Mouse (Mus musculus) lung, postnatal 4 days (tissue): ENCODE results near the gene Gabrb1.

Experiments used
- DNase-seq, 2 experiments: peaks; one replicate each; pipeline ENCODE4 v3.0.0; 2021

Gabrb1 gene

DNA sequence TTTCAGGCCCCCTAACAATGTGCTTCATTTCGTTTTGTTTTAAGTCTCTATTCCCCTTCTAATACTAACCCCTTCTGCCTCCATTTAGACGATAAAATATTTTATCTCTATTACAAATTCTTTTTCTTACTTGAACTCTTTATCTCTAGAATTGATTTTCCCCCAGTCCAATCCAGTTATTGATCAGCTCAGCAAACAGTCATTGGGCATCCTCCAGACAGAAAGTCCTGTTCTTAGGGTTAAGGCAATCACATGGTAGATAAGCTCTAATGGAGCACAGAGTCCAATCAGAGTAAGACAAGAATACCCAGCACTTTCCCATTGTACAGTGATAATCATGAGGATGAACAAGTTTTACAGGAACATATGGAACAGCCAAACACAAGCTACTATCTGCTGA is 172.4 kb downstream of the Gabrb1 start:
- no peak for DNase-seq

DNA sequence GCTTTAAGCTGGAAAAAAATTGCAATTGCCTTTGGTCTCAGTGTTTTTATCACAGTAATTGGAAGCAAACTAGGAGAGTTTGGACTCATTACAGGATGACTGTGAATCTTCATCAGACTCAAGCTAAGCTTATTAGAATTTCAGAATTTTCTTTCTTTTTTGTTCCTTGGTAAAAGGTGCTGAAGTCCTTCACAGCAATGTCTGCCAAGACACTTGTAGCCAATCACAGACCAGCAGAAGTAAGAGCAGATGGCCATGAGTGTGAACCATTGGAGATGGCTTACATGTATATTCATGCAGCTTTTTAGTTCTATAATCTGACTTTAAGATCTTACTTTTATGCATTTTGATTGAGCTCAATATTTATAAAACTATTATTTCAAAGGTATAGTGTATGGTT is 184.3 kb downstream of the Gabrb1 start:
- no peak for DNase-seq

DNA sequence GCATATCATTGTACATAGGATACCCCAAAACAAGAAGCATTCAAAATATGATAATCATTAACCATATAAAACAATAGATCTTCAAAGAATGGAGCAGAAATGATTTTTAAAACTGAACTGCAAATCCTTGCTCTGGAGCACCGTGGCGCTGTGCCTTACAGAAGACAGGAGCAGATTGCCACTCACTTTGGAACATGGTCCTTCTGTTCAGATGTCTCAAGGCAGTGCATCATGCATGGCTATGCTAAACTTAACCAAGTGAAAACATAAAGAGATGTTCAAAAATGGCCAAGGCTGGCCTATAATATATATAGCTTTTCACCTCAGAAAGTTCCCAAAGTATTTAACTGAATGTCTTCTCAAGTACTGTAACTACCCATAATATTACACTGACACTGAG is 240.3 kb downstream of the Gabrb1 start:
- no peak for DNase-seq

DNA sequence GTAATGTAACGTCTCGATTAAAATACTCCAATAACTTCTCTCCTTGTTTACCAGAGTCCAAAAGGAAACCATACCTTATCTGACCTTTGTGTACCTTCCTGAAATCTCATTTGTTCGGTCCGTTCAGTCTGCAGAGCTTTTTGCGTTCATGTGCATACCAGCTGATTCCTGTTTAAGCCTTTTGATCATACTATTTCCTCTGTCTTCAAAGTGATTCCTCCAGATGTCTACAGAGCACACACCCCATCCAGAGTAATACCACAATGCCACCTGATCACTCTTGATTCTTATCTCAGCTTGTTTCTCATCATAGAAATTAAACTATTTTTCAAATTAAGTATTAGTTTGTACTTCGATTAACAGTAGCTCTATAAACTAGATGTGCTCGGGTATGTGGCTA is 245.5 kb downstream of the Gabrb1 start:
- DNase-seq: no peak

DNA sequence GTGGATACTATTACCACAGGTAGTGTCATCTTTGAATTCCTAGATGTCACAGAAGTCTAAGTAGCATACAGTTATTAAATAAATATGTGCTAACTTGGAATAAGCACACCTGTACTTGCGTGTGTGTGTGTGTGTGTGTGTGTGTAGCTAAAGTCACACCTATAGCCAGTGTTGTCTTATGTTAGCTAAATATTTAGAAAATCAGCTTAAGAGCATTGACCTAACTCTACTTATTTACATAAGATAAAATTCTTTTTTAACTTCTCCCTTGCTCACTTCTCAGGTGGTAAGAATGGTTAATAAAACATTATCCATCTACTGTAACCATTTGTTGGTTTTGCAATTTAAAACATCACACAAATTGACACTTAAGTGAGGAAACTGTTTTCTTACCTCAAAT is 256.1 kb downstream of the Gabrb1 start:
- no peak for DNase-seq

DNA sequence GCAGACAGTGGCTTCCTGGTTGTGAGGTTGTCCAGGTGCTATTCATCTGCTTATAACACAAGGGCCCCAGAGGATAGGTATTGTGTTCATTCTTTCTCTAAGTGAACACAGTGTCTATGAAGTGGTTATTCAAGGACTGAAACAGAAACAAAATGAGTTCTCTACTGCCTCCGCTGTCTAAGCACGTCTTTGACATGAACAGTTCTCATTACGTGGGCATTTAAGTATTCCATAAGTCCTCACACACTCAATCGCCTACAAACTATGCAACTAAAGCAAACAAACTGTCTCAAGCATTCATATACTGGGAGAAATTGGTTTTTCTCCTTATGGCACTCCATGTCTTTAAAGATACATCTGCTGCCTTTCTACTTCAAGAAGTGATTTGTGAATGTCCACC is 257.8 kb downstream of the Gabrb1 start:
- DNase-seq: no peak

DNA sequence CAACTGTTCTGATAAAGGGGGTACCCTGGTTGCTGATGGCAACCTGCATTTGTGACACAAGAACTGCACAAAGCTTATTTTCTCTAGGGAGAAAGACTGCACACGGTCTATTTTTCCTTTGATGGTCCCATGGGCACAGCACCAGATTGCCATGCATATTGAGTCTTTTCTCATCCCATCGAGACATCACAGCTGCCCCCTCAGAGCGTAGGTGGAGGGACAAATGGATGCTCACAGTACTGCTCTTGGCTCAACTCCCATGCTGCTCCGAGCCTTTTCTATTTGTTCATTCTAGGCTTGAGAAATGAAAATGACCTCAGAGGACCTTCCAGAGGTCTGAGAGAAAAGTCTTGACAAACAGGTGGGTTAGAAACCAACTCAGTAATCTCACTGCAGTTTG is 259.3 kb downstream of the Gabrb1 start:
- no peak for DNase-seq

DNA sequence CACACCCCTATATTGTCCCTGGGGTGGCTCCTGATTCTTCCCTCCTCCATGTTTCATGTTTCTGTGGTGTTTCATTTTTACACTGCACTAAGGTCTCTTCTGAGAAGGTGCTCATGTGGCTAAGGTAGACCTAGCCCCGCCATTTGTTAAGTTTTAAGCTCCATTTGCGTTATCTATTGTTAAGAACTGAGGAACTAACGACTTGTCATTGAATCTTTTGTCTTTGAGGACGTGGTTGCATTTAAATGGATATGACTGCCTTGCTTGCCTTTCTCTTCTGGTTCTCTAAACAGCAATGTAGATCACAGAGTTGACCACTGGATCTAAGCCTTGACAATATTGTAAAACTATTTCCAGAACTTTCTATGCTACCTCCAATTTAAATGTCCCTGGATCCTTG is 265.7 kb downstream of the Gabrb1 start:
- no peak for DNase-seq

DNA sequence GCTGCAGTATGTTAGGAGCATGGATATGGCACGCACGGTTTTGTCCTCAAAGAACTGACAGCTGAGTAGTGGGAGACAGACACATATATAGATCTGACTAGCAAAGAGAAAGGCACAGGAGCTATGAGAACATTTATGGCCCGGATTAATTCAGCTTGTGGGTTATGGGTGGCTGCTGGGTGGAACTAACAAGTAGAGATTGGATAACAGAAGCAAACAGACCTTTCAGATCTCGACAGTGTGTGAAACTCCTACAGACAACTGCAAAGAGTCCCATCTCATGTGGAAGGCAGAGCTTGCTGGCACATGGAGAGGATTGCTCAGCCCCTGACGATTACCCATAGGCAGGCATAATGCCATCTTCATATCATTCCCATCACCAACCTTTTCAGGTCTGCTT is 268.4 kb downstream of the Gabrb1 start:
- DNase-seq: no peak

DNA sequence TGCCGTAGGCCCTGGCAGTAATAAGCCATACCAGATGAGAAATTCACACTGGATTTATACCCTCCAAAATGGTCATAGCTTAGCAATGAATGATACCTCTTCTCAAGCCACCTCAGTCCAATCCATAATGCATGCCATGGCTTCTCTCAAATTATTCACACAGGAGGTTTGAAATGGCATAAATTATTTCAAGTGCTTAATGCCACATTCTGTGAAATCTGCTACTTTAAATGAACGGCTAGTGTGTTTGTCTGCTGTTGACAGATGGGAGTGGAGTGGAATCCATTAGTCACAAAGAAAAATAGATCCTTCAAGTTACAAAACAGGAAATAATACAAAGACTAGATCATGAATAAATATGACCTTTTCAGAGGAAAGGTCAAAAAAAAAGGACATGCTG is 272.1 kb downstream of the Gabrb1 start:
- DNase-seq: no peak

DNA sequence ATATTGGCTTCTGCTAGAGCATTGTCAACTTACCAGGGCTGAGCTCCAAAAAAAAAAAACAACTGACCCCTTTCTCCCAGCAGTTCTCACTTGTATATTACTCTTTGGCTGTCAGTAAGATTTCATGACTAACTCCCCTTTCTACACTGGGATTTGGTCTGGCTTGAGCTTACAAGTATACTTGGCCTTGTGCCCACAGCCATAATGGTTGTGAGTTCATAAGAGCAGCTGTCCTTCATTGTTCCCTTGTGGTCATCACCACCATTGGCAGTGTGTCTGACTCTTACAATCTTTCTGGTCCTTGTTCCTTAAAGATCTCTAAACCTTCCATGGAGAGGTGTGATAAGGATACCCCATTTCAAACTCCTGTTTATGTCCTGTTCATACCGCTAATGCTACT is 293.5 kb downstream of the Gabrb1 start:
- no peak for DNase-seq

DNA sequence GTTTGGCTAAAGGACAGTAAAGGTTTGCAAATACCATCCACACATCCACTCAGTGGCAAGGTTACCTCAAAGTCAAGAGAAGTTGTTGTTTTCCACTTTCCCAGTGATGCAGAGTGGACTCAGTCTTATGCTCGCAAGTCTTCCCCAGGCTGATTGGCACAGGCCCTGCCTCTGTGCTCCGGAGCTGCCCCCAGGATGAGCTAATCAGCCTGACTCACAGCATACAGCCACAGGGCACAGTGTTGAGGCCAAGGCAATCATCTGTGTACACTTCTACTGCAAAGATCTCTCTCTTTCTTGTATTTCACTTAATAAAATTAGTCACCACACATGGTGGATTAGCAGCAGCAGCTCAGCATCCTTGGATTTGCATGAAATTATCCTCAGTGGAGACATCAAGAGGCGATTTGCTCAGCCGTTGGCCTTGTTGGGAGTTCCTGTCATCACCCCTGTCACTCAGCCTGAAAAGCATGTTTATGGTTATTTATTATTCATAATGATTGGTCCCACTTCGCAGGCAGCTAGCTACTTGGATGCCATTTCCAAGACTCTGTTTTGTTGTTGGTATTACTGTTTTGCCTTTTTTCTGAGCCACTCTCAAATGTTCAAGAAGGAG is 297.3 kb downstream of the Gabrb1 start:
- no peak for DNase-seq

DNA sequence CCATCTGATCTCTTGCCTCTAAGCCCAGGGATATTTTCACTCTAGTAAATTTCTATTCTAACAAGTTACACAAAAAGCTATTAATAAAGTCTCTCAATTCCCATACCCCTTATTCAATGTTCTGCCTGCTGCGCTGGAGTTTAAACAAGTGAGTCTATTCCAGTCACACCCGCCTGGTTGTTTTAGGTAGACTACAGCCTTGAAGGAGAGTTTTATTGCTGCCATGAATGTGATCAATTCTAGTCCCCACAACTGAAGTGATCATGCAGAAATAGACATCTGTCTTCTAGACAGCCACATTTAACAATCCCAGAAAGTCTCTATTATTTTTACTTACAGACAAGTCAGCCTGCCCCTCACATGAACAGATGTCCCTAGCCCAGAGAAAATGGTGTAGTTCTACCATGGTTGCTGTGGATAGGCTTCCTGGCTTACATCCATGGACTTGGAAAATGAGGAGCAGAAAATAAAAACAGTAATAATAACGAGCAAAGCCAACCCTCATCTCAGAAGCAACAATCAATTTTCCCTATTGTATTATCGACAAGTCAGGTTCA is 307.0 kb downstream of the Gabrb1 start:
- no peak for DNase-seq

DNA sequence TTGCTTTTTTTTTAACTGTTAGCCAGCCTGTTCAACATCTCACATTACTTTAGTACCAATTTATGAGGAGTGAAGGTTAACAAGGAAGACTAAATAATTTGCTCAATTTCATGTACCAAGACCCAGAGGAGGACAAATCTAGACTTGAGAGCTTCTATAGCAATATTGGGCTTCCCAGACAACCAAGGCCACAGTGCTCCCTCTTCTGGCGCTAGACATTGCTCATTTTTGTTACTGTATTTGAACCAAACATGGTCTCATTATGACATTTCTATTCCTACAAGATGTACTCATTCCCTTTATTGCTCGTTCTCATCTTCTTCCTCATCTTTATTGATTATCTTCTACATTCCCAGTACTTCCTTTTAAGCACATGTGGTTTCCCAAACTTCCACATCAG is 307.6 kb downstream of the Gabrb1 start:
- no peak for DNase-seq

DNA sequence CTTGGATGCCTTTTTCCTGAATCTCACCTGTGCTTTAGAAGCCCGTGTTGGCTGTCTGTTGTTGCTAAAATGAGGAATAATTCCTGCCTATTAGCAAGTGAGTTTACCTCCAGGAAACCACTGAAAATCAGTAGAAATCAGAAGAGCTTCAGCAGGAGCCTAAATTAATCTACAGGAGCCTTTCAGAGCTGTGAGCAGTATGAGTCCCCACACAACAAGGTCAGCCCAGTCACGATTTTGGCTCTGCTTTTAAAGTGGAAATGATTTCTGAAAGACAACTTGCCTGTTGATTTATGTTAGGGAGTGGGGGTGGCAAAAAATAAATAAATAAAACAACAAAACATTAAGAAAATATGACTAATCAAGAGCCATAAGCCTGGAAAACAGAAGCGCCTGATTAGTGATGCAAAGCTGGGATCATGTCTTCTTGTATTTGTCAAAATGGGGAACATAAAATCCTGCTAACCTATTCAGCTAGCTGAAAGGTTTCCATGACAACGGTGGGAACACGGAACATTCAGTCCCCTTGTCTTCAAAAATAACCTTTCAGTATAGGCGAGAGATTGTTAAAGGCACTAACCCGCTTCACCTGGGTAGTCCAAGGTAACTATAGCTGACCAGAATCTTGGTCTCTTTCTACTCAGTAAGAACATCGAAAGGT is 312.4 kb downstream of the Gabrb1 start:
- DNase-seq: no peak

DNA sequence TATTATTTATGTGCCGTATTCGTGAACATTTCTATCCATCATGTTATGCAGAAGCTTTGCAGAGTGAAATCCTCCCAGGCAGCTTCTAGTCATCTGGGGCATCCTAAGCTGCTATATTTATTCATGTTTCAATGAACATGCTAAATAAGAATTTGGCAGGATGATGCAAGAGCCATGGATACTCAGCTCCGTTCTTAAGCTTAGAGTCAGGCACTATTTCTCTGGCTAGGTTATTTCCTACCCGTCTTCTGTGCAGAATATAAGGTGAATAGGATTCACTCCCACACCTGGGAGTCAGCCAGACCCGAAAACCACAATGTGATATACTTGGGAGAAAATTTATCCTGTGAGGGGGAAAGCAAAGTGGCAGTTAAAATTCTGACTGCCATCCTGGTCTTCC is 314.9 kb downstream of the Gabrb1 start:
- DNase-seq: no peak

DNA sequence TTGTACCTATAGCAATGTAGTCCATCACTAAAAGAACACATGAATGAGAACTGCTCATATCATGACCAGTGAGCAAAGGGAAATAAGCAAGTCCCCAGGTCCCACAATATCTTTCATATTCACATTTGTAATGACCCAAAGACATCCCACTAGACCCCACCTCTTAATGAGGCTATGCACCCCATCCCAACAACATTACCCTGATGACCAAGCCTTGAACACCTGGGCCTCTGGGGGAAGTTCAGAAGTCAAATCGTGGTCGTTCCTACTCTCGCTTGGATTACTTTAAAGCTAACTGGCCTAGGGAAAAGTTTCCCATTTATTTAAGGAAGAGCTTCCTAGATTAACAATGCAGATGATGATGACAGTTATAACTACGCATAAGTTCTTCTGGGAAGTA is 318.2 kb downstream of the Gabrb1 start:
- no peak for DNase-seq

DNA sequence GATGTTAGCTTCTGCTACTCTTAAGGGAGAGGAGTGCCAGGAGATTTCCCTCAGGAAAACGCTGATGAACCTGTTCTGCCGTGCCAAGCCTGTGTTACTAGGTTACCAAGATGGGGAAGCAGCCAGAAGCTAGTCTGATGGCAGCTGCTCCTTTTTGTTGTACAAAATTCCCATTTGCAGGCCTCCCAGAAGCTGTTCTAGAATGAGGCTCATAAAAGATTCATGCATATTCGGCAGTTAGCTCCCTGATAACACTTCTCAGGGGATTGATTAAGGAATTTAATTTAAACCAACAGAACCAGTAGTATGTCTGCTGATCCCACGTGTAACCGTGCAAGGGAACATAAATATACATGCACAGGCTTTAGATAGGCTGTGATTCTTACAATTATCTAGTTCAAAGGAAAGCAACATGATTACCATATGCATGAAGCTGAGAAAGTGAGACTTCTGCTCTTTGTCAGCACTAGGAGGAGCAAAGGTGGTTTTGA is 318.7 kb downstream of the Gabrb1 start:
- no peak for DNase-seq

DNA sequence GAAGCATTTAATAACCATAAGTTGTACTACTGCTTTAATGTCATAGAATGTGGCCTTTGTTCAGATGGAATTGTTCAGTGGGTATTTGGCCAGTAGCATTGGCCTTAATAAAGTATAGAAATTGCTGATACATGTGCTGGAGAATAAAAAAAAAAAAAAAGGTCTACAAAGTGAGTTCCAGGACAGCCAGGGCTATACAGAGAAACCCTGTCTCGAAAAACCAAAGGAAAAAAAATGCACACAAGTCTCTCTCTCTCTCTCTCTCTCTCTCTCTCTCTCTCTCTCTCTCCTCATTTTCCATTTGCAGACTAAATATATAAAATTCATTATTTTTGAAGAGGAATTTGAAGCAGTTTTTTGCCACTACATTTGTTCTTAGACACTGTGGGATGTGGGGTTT is 328.6 kb downstream of the Gabrb1 start:
- no peak for DNase-seq

DNA sequence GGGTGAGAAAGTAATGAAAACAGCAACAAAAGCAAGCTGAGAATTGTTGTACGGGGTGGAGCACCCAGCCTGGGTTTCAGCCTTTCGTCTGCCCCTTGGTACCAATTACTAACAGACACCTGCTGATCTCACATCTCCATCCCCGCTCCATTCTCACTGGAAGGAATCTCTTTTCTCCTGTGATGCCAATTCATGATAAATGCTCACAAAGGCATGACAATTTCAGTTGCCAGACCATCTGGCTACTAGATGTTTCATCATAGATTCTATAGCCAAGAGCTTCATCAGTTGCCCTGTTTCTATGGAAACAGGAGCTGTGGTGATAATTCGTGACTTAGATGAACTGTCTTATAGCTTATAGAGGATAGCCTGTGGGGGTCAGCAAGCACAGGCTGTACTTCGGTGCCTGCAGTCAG is 329.1 kb downstream of the Gabrb1 start:
- no peak for DNase-seq

DNA sequence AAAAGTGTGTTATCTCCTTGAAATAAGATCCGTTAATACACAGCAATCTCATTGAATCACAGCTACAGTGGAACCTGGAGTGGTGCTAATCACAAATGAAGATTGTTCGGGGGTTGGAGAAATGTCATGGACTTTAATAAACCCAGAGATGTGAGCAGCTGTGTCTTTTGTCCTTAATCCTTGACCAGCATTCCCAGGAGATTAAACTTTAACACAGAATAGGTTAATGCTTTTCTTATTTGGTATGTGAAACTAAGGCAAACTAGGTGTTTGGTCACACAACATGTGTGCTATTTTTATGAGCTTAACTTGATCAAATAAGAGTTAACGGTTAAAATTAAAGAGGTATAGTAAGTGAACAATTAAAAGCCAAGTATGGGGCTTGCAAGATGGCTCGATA is 341.6 kb downstream of the Gabrb1 start:
- DNase-seq: no peak

DNA sequence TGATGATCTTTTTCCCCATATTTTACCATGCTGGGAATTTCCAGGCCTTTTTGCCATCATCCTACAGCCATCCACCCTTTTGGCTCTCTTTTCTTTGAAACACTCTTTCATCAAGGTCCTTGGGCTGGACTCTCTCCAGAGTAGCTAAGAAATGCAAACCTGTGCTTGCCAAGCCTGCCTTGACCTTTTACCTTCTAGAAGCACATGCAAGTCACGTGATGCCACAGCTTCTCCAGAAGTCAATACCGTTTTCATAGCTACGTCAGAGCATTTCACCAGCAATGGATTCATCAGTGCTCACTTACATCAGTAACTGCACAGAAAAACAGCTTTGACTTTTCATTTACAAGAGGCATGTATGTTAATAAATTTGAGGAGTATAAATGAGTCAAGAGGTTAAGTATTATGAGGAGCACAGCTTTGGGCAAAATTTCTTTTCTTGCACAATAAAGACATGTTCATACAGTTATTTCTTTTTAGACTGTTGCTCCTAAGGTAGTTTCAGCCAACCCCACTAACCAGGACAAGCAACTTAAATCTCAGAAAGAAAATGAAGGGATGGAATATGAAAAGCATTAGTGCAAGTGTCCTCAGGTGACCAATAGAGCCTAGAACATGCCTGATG is 346.0 kb downstream of the Gabrb1 start:
- no peak for DNase-seq

DNA sequence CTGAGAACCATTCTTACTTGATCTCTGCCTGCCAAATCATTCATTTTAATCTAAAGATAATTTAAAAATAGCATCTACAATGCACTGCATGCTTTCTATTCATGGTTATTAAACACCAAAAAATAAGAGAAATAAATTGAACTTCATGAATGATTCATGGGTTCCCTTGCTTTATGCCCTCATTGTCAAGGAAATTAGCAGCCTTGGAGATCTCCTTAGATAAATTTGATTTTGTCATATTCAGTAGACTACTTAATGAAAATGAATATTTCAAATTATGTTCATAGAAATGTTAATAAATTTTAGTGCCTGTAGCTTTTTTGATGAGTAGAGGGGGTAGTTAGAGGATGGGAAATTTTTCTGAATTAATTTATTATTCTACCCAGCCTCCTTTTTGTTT is 379.0 kb downstream of the Gabrb1 start:
- DNase-seq: no peak
